In the genomic region with DNA sequence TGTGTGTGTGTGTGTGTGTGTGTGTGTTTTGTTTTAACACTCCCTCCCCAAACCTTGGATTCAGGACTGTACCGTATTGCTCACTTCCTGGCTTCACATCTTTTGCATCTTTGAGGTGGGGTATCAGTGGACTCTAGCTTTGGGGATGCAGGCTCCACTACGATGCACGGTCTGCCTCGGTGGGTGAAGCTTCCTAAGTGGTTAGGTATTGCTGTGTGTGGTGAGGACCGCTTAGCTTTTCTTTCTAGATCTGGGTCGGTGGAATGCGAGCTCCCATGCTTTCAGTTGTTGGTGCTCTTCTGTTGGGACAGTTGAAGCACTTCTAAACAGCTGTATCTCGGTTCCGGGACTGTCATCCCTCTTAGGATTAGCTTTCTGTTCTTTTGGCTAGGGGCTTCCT, we compare ENCODE assay signal across 8 mouse cellular contexts. TPM values are rescaled to one million over a fixed set of nuclear protein-coding genes. Genes with fewer than 3 reads are reported as not detected.
DNase-seq lines count a peak whose midpoint lies in the region; ATAC-seq lines count a peak whose summit lies in the region.

No protein-coding gene starts in this region.

- no peaks in the 10 kb centered on the region for H3K27me3 ChIP-seq in lung, embryonic 16.5 days (ENCODE audit: control insufficient read depth, insufficient read depth, low read depth, low read length)
- no peaks in the 10 kb centered on the region for H3K27me3 ChIP-seq in embryonic facial prominence, embryonic 13.5 days
- H3K27me3 ChIP-seq in intestine, embryonic 16.5 days (replicated peaks; ENCODE audit: control insufficient read depth, insufficient read depth, low read length) = no peaks in the 10 kb centered on the region
- no peaks in the 10 kb centered on the region for H3K27me3 ChIP-seq in neural tube, embryonic 14.5 days (ENCODE audit: control insufficient read depth, insufficient read depth, low read length)

- ATAC-seq in lung, embryonic 16.5 days (ENCODE audit: low read depth) = no peak
- ATAC-seq in embryonic facial prominence, embryonic 13.5 days (ENCODE audit: insufficient number of reproducible peaks, insufficient read depth, low FRiP score, low TSS enrichment, low read depth) = no peak
- ATAC-seq in intestine, embryonic 16.5 days = no peak
- ATAC-seq in neural tube, embryonic 14.5 days (ENCODE audit: low read depth) = no peak

- DNase-seq in lung, postnatal 4 days = no peak
- DNase-seq in right cerebral cortex, adult 18-20 months = no peak
- no peak for DNase-seq in adrenal gland, adult 2 months
- DNase-seq in kidney, postnatal 25 days = no peak

- H3K9ac ChIP-seq in lung, embryonic 16.5 days (ENCODE audit: low read length) = peak overlapping the region; percentile 97
- H3K9ac ChIP-seq in embryonic facial prominence, embryonic 13.5 days = peak overlapping the region; percentile 99
- H3K9ac ChIP-seq in intestine, embryonic 16.5 days (ENCODE audit: low read depth, low read length) = peak overlapping the region; percentile 100
- peak overlapping the region; percentile 95 for H3K9ac ChIP-seq in neural tube, embryonic 14.5 days (replicated peaks; ENCODE audit: low read depth, low read length)

- H3K36me3 ChIP-seq in lung, embryonic 16.5 days (ENCODE audit: control insufficient read depth, insufficient read depth, low read length) = peaks cover 12% of the 10 kb centered on the region
- peaks cover 25% of the 10 kb centered on the region for H3K36me3 ChIP-seq in embryonic facial prominence, embryonic 13.5 days
- peaks cover 4% of the 10 kb centered on the region for H3K36me3 ChIP-seq in intestine, embryonic 16.5 days (ENCODE audit: control insufficient read depth, insufficient read depth, low read length)
- peaks cover 11% of the 10 kb centered on the region for H3K36me3 ChIP-seq in neural tube, embryonic 14.5 days (ENCODE audit: control insufficient read depth, insufficient read depth, low read length)

- no peaks in the 10 kb centered on the region for H3K9me3 ChIP-seq in lung, embryonic 16.5 days (ENCODE audit: control insufficient read depth, low read length)
- no peaks in the 10 kb centered on the region for H3K9me3 ChIP-seq in embryonic facial prominence, embryonic 13.5 days
- H3K9me3 ChIP-seq in intestine, embryonic 16.5 days (ENCODE audit: control insufficient read depth, low read length) = no peaks in the 10 kb centered on the region
- no peaks in the 10 kb centered on the region for H3K9me3 ChIP-seq in neural tube, embryonic 14.5 days (ENCODE audit: control insufficient read depth, low read length)

- H3K27ac ChIP-seq in lung, embryonic 16.5 days (ENCODE audit: low read length) = no peak overlapping the region; the same call in none of the 2 replicates
- peak overlapping the region; percentile 98; the same call in 1 of the 2 replicates for H3K27ac ChIP-seq in embryonic facial prominence, embryonic 13.5 days
- peak overlapping the region; percentile 98; the same call in 1 of the 2 replicates for H3K27ac ChIP-seq in intestine, embryonic 16.5 days (ENCODE audit: low read length)
- peak overlapping the region; percentile 95; the same call in 1 of the 2 replicates for H3K27ac ChIP-seq in neural tube, embryonic 14.5 days (ENCODE audit: low read depth, low read length)

- WGBS in lung, embryonic 16.5 days = 6% methylated on average over 9 of the region's 9 CpGs
- 20% methylated on average over 9 of the region's 9 CpGs for WGBS in embryonic facial prominence, embryonic 13.5 days
- 13% methylated on average over 9 of the region's 9 CpGs for WGBS in intestine, embryonic 16.5 days
- WGBS in neural tube, embryonic 14.5 days = 27% methylated on average over 9 of the region's 9 CpGs

- peak overlapping the region; percentile 98 for H3K4me3 ChIP-seq in lung, embryonic 16.5 days (ENCODE audit: low read length)
- H3K4me3 ChIP-seq in embryonic facial prominence, embryonic 13.5 days = peak overlapping the region; percentile 97
- H3K4me3 ChIP-seq in intestine, embryonic 16.5 days (ENCODE audit: low read length) = peak overlapping the region; percentile 98
- peak overlapping the region; percentile 85 for H3K4me3 ChIP-seq in neural tube, embryonic 14.5 days (ENCODE audit: low read depth, low read length)

- H3K4me1 ChIP-seq in lung, embryonic 16.5 days (replicated peaks; ENCODE audit: control insufficient read depth, insufficient read depth, low read length) = peaks cover 33% of the 10 kb centered on the region
- peaks cover 27% of the 10 kb centered on the region for H3K4me1 ChIP-seq in embryonic facial prominence, embryonic 13.5 days
- H3K4me1 ChIP-seq in intestine, embryonic 16.5 days (ENCODE audit: control insufficient read depth, insufficient read depth, low read length) = peaks cover 30% of the 10 kb centered on the region
- H3K4me1 ChIP-seq in neural tube, embryonic 14.5 days (ENCODE audit: control insufficient read depth, insufficient read depth, low read length) = peaks cover 27% of the 10 kb centered on the region

- H3K4me2 ChIP-seq in lung, embryonic 16.5 days (ENCODE audit: low read depth, low read length) = peak overlapping the region; percentile 93
- peak overlapping the region; percentile 86 for H3K4me2 ChIP-seq in embryonic facial prominence, embryonic 13.5 days
- H3K4me2 ChIP-seq in intestine, embryonic 16.5 days (ENCODE audit: low read depth, low read length) = peak overlapping the region; percentile 90
- peak overlapping the region; percentile 83 for H3K4me2 ChIP-seq in neural tube, embryonic 14.5 days (ENCODE audit: low read depth, low read length)

RNA-seq across cellular contexts. Expression of gene Cnot3, which starts 1.1 kb away (rescaled TPM):
- polyA plus RNA-seq in lung, embryonic 16.5 days (2015; fragmentation: Nextera tagmentation; extraction: Ambion mirVana) = 52.6 and 66.3 TPM in 2 replicates
- polyA plus RNA-seq in embryonic facial prominence, embryonic 13.5 days (2015; fragmentation: Nextera tagmentation; extraction: Ambion mirVana) = 65.6 and 66.0 TPM in 2 replicates
- 43.2 and 46.1 TPM in 2 replicates for polyA plus RNA-seq in intestine, embryonic 16.5 days (2015; fragmentation: Nextera tagmentation; extraction: Ambion mirVana)
- 40.5 and 47.7 TPM in 2 replicates for polyA plus RNA-seq in neural tube, embryonic 14.5 days (2014; fragmentation: Nextera tagmentation; extraction: Ambion mirVana)
- total RNA-seq in adrenal gland, adult 2 months (2021) = 10 to 100 TPM; 52.6 to 61.5 TPM
- 83.3 and 103 TPM in 2 replicates for polyA plus RNA-seq in adrenal gland, adult 2 months (2012; rRNA removed)

RNA-seq across cellular contexts. Expression of gene Prpf31, which starts 16.4 kb away (rescaled TPM):
- 89.6 and 91.0 TPM in 2 replicates for polyA plus RNA-seq in lung, embryonic 16.5 days (2015; fragmentation: Nextera tagmentation; extraction: Ambion mirVana)
- 114 and 122 TPM in 2 replicates for polyA plus RNA-seq in embryonic facial prominence, embryonic 13.5 days (2015; fragmentation: Nextera tagmentation; extraction: Ambion mirVana)
- polyA plus RNA-seq in intestine, embryonic 16.5 days (2015; fragmentation: Nextera tagmentation; extraction: Ambion mirVana) = 70.6 and 81.1 TPM in 2 replicates
- polyA plus RNA-seq in neural tube, embryonic 14.5 days (2014; fragmentation: Nextera tagmentation; extraction: Ambion mirVana) = 76.8 and 86.8 TPM in 2 replicates
- 10 to 100 TPM; 36.8 to 53.1 TPM for total RNA-seq in adrenal gland, adult 2 months (2021)
- polyA plus RNA-seq in adrenal gland, adult 2 months (2012; rRNA removed) = 20.5 and 33.7 TPM in 2 replicates

RNA-seq across cellular contexts. Expression of gene Tfpt, which starts 16.5 kb away (rescaled TPM):
- polyA plus RNA-seq in lung, embryonic 16.5 days (2015; fragmentation: Nextera tagmentation; extraction: Ambion mirVana) = 19.1 and 19.9 TPM in 2 replicates
- 29.6 and 31.2 TPM in 2 replicates for polyA plus RNA-seq in embryonic facial prominence, embryonic 13.5 days (2015; fragmentation: Nextera tagmentation; extraction: Ambion mirVana)
- 15.5 and 18.0 TPM in 2 replicates for polyA plus RNA-seq in intestine, embryonic 16.5 days (2015; fragmentation: Nextera tagmentation; extraction: Ambion mirVana)
- 31.7 and 37.7 TPM in 2 replicates for polyA plus RNA-seq in neural tube, embryonic 14.5 days (2014; fragmentation: Nextera tagmentation; extraction: Ambion mirVana)
- 10 to 100 TPM; 24.1 to 26.2 TPM for total RNA-seq in adrenal gland, adult 2 months (2021)
- polyA plus RNA-seq in adrenal gland, adult 2 months (2012; rRNA removed) = 3.4 and 4.0 TPM in 2 replicates

RNA-seq across cellular contexts. Expression of gene Leng1, which starts 19.5 kb away (rescaled TPM):
- 12.2 and 13.5 TPM in 2 replicates for polyA plus RNA-seq in lung, embryonic 16.5 days (2015; fragmentation: Nextera tagmentation; extraction: Ambion mirVana)
- 20.0 and 20.6 TPM in 2 replicates for polyA plus RNA-seq in embryonic facial prominence, embryonic 13.5 days (2015; fragmentation: Nextera tagmentation; extraction: Ambion mirVana)
- polyA plus RNA-seq in intestine, embryonic 16.5 days (2015; fragmentation: Nextera tagmentation; extraction: Ambion mirVana) = 16.8 and 17.3 TPM in 2 replicates
- 11.0 and 11.8 TPM in 2 replicates for polyA plus RNA-seq in neural tube, embryonic 14.5 days (2014; fragmentation: Nextera tagmentation; extraction: Ambion mirVana)
- 10 to 100 TPM; 13.2 to 14.4 TPM for total RNA-seq in adrenal gland, adult 2 months (2021)
- polyA plus RNA-seq in adrenal gland, adult 2 months (2012; rRNA removed) = 2.9 and 3.1 TPM in 2 replicates

RNA-seq across cellular contexts. Expression of gene Ndufa3, which starts 29.0 kb away (rescaled TPM):
- polyA plus RNA-seq in lung, embryonic 16.5 days (2015; fragmentation: Nextera tagmentation; extraction: Ambion mirVana) = 502 and 505 TPM in 2 replicates
- polyA plus RNA-seq in embryonic facial prominence, embryonic 13.5 days (2015; fragmentation: Nextera tagmentation; extraction: Ambion mirVana) = 427 and 457 TPM in 2 replicates
- polyA plus RNA-seq in intestine, embryonic 16.5 days (2015; fragmentation: Nextera tagmentation; extraction: Ambion mirVana) = 531 and 551 TPM in 2 replicates
- polyA plus RNA-seq in neural tube, embryonic 14.5 days (2014; fragmentation: Nextera tagmentation; extraction: Ambion mirVana) = 447 and 581 TPM in 2 replicates
- total RNA-seq in adrenal gland, adult 2 months (2021) = 100 to 1,000 TPM; 829 to 842 TPM
- polyA plus RNA-seq in adrenal gland, adult 2 months (2012; rRNA removed) = 217 and 245 TPM in 2 replicates
